Mouse (Mus musculus) erythroblast, adult 5-6 weeks (primary cell): ENCODE results near the gene Gnpda2. TPM values are rescaled to one million over a fixed set of nuclear protein-coding genes. Genes with fewer than 3 reads are reported as not detected.

ENCODE experiments used
- ATAC-seq: replicated peaks from 2 replicates; pipeline ENCODE4 v1.8.0; 2016; ENCODE audit warnings: moderate number of reproducible peaks, mild to moderate bottlenecking, moderate TSS enrichment, inconsistent platforms; ENCODE audit not compliant: poor library complexity, low FRiP score, severe bottlenecking
- total RNA-seq, 2 experiments: library from RNA; stranded (forward) in 1 of 2; stranded (reverse) in 1 of 2; fragments of 150-400 nt in 1 of 2; fragments of 200-764, 138-1000 nt in 1 of 2; gene quantifications; 2 replicates each; pipeline versions ENCODE4 v1.2.3 to v1.2.4; 2015 to 2017; ENCODE audit warnings: low replicate concordance in 2 of 2

The Gnpda2 gene
- 6.1 and 17.5 TPM in 2 replicates for total RNA-seq (2015; ENCODE audit: low replicate concordance)
- 3.5 and 4.2 TPM in 2 replicates for total RNA-seq (2017; ENCODE audit: low replicate concordance)

DNA sequence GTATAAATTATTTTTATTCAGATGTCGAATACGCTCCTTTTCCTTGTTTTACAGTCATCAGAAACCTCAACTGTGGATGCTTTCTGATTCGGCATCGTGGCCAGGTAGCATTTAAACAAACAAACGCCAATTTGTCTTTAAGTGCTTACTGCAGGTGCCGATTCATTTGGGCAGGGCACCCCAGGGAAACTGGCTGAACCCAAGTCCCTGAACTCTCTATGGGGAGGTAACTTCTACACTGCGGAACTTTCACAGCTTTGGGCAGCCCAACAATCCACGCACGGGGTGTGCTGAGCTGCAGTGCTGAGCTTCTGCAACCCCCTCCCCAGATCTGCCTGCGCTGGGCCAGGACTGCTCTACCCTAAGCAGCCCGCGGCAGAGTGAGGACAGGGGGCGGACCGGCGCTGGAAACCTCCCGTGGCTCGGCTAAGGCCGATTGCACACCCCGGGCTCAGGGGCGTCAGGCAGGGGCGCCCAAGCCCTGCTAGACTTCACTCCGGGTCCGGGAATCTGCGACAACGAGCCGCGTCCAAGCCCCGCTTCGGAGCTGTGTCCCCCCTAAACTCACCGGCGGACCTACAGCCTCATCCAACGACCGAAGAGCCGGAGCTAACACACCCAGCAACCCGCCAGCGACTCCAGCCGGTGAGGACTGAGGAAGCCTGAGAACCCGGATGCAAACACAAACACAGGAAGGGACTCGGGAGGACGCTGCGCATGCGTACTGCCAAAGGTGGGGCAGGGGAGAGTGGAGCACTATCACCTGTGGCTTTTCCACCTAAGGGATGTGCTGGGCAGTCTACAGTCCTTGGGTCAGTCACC, at the start of gene Gnpda2:
Gene Gnpda2 (minus strand): TSS at position 701 of the 822 bp plus-strand sequence.
- peak; percentile 87 for ATAC-seq

DNA sequence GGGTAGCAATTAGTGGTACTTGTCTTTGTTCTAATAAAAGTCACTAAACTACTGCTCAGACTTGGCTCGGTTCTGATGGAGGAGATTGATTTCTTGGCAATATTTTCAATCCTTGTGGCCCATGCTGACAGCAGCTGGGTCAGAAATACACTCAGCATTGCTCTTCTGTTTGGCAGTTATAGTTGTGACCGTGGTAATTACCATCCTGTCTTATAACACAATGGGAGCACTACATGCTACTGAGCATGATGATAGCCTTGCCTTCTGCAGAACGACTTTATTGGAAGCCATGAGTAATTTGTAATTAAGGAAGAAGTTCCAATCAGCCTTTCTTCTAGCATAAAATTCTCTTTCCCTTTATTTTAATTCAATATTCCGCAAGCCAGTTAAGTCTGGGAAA, 42.6 kb upstream of the Gnpda2 start:
- no peak for ATAC-seq

DNA sequence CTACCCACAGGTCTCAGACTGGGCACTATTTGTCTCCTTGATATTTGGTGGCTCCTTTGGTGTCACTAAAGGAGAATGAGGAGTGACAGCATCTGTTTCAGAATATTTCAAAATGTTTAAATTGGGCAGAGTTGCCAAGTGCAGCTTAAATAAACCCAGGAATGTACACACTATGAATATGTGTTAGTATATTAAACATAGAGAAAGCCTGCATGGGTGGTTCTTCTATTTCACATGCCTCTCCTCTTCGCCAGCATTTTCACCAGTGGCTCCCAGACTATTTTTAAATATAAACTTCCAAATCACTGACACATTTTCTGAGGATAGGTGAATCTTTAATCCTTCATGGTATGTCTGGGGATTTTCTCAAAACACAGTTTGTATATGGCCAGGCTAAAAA, 28.8 kb upstream of the Gnpda2 start:
- ATAC-seq: no peak

DNA sequence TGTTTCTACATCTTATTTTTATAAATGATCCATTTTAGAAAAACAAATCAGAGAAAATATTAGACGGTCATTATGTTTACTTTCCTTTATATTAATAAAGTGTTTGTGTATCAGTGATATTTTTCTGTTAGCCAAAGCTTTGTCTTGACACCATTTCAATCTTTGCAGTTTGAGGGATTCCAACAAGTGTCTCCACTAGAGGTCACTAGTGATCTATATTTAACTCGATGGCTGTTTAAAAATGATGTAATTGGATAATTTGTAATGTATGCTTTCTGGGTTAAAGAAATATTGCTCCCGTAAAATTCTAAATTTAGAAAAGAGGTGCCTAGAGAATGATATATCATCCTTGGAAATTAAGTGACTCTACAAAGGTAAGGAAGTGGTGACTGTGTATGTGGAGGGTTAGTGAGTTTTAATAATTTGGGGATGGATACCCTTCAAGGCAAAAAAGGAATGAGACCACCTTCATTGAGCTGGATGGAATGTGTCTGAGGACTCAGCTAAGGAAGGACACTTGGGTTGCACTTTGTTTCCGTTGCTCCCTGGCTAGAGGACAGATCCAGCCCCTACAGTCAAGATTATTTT, 21.2 kb upstream of the Gnpda2 start:
- no peak for ATAC-seq

DNA sequence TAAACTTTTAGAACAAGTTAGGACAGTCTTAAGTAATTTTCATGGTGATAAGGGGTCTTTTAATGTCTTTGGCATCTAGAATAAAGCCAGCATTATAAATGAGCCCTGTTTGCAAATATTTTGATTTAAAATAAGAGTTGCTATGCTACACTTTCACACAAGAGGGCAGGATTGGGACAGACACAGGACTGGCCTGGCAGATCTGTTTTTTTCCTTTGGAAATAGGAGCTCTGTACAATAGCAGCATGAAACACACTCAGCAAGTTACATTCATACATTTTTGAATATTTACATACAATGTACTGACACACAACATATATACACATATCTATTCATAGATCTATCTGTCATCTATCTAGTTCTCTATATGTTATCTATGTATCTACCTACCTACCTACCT, 8.9 kb upstream of the Gnpda2 start:
- ATAC-seq: no peak

DNA sequence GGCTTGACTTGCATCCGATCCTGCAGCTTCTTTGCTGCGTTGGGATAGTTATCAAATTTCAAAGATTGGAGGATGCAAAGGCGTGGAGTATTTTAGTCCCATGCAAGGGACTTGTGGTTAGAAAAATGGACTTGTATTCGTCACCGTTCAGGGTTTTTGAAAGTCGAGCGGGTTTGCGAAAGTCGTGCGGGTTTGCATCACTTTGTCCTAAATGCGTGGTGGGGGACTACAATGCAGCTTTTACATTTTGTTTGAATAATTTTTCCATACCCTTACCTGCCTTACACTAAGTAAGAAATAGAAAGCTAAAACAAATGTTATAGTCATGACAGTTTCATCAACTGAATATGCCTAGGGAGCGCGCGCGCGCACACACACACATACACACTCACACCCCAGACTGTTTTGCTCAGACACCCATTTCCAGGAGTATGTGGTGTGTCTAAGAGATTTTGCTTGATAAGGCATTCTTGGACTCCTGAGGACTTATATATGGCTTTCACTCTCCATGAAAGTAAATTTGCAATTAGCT, 34.7 kb downstream of the Gnpda2 start:
- ATAC-seq: peak; percentile 65

DNA sequence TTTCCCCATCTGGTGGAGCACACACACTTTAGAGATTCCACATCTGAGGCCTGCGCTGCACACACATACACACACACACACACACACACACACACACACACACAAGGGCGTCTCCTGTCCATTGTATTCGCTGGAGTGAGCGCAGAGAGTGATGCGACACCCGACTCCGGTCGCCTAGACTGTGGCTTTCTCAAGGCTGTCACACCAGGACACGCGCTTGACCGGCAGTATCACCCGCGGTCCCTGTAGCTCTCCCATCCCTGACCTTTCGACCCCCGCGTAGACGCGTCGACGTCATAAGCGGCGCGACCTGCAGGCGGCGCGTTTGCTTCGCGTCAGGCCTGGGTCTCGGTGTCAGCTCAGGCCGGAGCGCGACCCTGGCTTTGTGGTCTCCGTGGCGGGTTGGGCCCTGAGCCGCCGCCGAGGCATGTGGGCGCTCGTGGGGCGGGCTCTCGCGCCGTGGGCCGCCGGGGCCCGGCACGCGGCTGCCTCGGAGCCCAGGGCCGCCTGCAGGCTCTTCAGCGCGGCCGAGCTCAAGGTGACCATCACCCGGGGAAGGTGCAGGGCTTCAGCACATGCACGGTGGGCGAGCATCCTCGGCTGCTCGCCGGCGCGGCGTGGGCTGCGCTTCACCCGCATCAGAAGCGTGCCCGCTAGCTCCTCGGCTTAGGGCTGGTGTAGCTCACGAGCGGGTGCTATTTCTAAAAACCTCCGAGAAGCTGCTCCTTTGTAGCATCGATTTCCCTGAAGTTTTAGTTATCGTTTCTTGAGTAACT, 35.3 kb downstream of the Gnpda2 start, which contains the start of gene Guf1:
Gene Guf1 (plus strand): TSS at position 296 of the 776 bp plus-strand sequence.
- ATAC-seq: peak; percentile 90

DNA sequence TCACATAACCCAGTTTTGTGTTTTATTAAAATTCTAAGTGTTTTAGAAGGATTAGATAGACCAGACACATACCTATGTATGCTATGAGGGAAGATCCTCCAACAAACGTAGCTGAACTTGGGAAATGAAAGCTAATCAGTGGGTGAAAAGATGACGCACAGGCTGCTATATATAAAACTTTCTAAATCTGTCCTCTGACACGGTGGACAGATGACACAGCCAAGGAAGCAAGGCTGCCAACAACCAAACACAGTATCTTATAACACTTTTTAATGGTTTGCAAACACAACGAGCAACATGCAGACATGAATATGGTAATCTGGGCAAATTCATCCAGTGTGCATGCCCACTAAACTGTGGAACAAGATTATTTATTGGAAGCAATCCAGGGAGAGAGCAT, 49.7 kb downstream of the Gnpda2 start, which contains the start of gene Yipf7:
Gene Yipf7 (minus strand): TSS at position 160 of the 400 bp plus-strand sequence.
- no peak for ATAC-seq

DNA sequence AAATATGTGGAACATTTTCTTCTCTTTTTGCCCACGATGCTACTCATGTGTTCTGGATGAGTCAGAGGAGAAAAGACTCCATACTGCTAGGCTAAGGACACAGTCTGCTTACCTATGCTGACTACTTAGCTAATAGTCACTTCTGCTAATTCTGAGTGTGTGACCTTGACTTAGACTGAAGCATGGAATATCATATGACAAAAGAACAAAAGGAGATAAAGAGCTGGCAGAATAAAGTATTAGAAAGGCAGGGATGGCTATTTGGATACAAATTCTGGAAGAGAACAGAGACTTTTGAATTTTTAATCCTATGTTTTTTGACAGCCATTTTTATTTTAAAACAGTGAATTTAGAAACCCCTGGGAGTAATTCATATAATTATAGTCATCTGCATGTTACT, 50.5 kb downstream of the Gnpda2 start:
- ATAC-seq: no peak

DNA sequence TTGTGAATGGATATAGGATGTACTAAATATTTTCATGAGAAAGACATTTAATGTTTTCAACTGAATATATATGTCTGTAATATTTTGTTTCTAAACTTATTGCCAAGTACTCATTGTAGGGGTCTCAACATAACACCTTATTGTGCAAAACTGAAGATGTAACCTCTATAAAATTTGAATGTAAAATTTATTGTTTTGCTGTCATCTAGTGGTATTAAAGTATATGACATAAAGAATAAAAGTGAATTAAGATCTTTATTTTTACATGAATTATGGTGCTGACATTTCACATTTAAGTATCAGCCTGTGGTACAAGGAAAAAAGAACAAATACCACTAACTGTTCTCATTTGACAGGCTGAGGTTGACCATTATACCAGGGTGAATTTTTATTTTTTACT, 68.2 kb downstream of the Gnpda2 start:
- ATAC-seq: no peak

Other genes with a start within 250 kb of the Gnpda2 start
- not detected in 2 replicates for gene Yipf7, start 49.7 kb downstream of the Gnpda2 start, total RNA-seq (2015; ENCODE audit: low replicate concordance)
- gene Yipf7, start 49.7 kb downstream of the Gnpda2 start, total RNA-seq (2017; ENCODE audit: low replicate concordance): not detected in 2 replicates
- 2.7 and 7.9 TPM in 2 replicates for gene Guf1, start 35.4 kb downstream of the Gnpda2 start, total RNA-seq (2015; ENCODE audit: low replicate concordance)
- 7.7 and 10.1 TPM in 2 replicates for gene Guf1, start 35.4 kb downstream of the Gnpda2 start, total RNA-seq (2017; ENCODE audit: low replicate concordance)